Mouse (Mus musculus) lung, adult 2 months (tissue): Measurements from ENCODE around the gene E130208F15Rik.

ENCODE experiments used
- CTCF ChIP-seq: fragments of 200-500 bp; IDR thresholded peaks from 2 replicates; pipeline ENCODE4 v1.5.1; 2011; ENCODE audit warnings: mild to moderate bottlenecking, low read length, control low read depth; ENCODE audit not compliant: insufficient read depth
- POLR2A ChIP-seq: fragments of 200-500 bp; IDR thresholded peaks from 2 replicates; pipeline ENCODE4 v1.6.1; 2011; ENCODE audit warnings: low read depth, mild to moderate bottlenecking, control low read depth, low read length, borderline replicate concordance; ENCODE audit errors: extremely low read depth

GRCm38 (mm10) chr7:30281522-30281921, 40.0 kb upstream of the E130208F15Rik start:
- TF ChIP-seq CTCF: no peak
- no peak for TF ChIP-seq POLR2A
